Mouse (Mus musculus): ENCODE results near the gene Irf3. TPM values are rescaled to one million over a fixed set of nuclear protein-coding genes. Genes with fewer than 3 reads are reported as not detected.

Irf3 gene
- total RNA-seq, 1 experiment, result 45.9 TPM

DNA sequence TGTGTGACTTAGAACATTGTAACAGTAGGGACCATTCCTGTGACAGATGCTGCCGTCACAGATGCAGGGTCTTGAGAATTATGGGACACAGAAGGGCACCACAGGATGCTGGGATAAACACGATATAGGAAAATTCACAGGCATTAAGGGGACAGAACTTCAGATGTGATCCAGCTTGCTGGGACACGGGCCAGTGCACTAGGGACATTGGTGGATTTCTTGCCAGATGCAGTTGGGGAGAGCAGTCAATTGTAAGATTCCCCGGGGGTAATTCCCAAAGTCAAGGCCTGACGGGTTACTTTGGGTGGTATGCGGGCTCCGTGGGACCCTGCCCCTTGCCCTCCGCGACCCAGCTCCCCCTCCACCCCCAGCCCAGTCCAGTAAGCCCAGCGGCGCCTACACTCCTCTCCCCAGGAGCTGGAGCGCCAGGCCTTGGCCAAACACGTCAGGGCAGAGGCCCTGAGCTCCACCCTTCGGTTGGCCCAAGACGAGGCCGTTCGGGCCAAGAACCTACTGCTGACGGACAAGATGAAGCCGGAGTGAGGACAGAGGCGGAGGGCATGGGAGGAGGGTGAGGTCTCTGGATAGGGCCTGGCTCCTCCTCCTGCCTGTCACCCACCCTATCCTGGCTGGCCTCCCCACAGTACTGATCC lies 40.1 kb upstream of the Irf3 start:
- Histone ChIP-seq H3K36me3 (ENCODE audit: control insufficient read depth, insufficient read depth, low read length, poor library complexity, severe bottlenecking) (peaks cover 32% of the 10 kb centered on the region; the same call in 1 of the 2 replicates), H3K4me3 (ENCODE audit: insufficient read depth in 1 of 2, low read depth in 1 of 2, low read length in 2 of 2, poor library complexity in 1 of 2, severe bottlenecking in 1 of 2) (no peak overlapping the region), H3K4me1 (ENCODE audit: control insufficient read depth in 2 of 2, insufficient read depth in 2 of 2, low read length in 2 of 2, poor library complexity in 1 of 2) (peaks cover 1 to 7% of the 10 kb centered on the region in 2 experiments; a peak in 2 of 4 replicates), H3K27ac (ENCODE audit: insufficient read depth, low read depth, low read length, poor library complexity, severe bottlenecking) (no peak overlapping the region), H3K9me3 (ENCODE audit: control insufficient read depth, insufficient read depth, low read depth, low read length) (no peaks in the 10 kb centered on the region), H3K9ac (ENCODE audit: insufficient read depth, low read depth, low read length, poor library complexity, severe bottlenecking) (no peak overlapping the region)
- in situ Hi-C loops (cut with MboI; ENCODE audit: low sequenced_read_pairs in 2 of 2, unreplicated experiment in 2 of 2), result no loop called here
- no peak for DNase-seq (ENCODE audit: low read depth, low spot score)
- no peak for TF ChIP-seq MAFK (IDR thresholded peaks at IDR 0.05; ENCODE audit: insufficient read depth, low read depth, low read length)
- TF ChIP-seq ZNF384 (IDR thresholded peaks at IDR 0.05; ENCODE audit: low read depth, low read length), result no peak
- TF ChIP-seq CHD2 (IDR thresholded peaks at IDR 0.05; ENCODE audit: low read depth, low read length), result no peak
- TF ChIP-seq HCFC1 (IDR thresholded peaks at IDR 0.05; ENCODE audit: borderline replicate concordance, insufficient read depth, low read length), result no peak
- no peak for TF ChIP-seq ZC3H11A (IDR thresholded peaks at IDR 0.05; ENCODE audit: borderline replicate concordance, low read depth, low read length)

DNA sequence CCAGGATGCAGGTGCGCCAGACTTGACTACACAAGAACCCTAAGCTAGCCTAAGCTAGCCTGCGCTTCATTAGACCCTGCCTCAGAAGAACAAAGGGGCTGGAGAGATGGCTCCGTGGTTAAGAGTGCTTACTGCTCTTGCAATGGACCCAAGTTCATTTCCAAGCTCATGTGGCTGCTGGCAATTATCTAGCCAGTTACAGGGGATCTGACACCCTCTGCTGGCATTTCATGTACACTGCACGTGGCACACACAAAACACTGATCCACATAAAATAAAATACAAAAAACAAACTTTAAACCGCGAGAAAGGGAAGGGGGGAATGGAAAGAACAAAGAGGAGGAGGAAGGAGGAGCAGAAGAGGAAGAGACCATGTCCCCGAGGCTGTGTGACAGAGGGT lies 39.2 kb upstream of the Irf3 start:
- in situ Hi-C loops (cut with MboI; ENCODE audit: low sequenced_read_pairs in 2 of 2, unreplicated experiment in 2 of 2), result no loop called here
- no peak overlapping the region for H3K27ac ChIP-seq (ENCODE audit: insufficient read depth, low read depth, low read length, poor library complexity, severe bottlenecking)
- no peak overlapping the region for H3K9ac ChIP-seq (ENCODE audit: insufficient read depth, low read depth, low read length, poor library complexity, severe bottlenecking)
- no peak overlapping the region for H3K4me3 ChIP-seq (ENCODE audit: insufficient read depth in 1 of 2, low read depth in 1 of 2, low read length in 2 of 2, poor library complexity in 1 of 2, severe bottlenecking in 1 of 2)
- peaks cover 2 to 7% of the 10 kb centered on the region in 2 experiments; a peak in 2 of 4 replicates for H3K4me1 ChIP-seq (ENCODE audit: control insufficient read depth in 2 of 2, insufficient read depth in 2 of 2, low read length in 2 of 2, poor library complexity in 1 of 2)
- TF ChIP-seq ZNF384 (IDR thresholded peaks at IDR 0.05; ENCODE audit: low read depth, low read length) (no peak), ZC3H11A (IDR thresholded peaks at IDR 0.05; ENCODE audit: borderline replicate concordance, low read depth, low read length) (peak; percentile 25; the same call in 1 of the 2 replicates)
- DNase-seq (ENCODE audit: low read depth, low spot score), result no peak
- peaks cover 33% of the 10 kb centered on the region; the same call in 1 of the 2 replicates for H3K36me3 ChIP-seq (ENCODE audit: control insufficient read depth, insufficient read depth, low read length, poor library complexity, severe bottlenecking)
- H3K9me3 ChIP-seq (ENCODE audit: control insufficient read depth, insufficient read depth, low read depth, low read length), result no peaks in the 10 kb centered on the region

DNA sequence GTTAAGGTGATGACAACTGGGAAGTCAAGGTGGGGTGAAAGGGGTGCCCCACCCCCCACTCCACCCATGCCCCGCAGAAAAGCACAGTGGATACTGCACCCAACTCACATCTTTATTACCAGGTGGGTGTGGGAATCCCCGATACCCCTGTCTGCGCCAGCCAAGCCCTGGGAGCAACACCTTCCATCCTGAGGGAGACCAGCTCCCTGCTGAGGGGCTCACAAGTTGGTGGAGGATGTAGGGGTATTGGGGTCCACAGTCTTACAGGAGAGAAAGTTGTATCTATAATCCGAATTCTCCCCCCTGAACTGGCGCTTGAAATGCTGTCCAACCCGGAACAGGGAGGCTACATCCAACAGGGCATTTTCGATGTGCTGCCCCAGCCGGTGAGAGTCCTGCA lies 38.2 kb upstream of the Irf3 start:
- in situ Hi-C loops (cut with MboI; ENCODE audit: low sequenced_read_pairs in 2 of 2, unreplicated experiment in 2 of 2), result no loop called here

GRCm38 (mm10) chr7:44959874-44960511 lies 37.5 kb upstream of the Irf3 start:
- in situ Hi-C loops (cut with MboI; ENCODE audit: low sequenced_read_pairs in 2 of 2, unreplicated experiment in 2 of 2), result no loop called here
- Histone ChIP-seq H3K4me1 (ENCODE audit: control insufficient read depth in 2 of 2, insufficient read depth in 2 of 2, low read length in 2 of 2, poor library complexity in 1 of 2) (peaks cover 2 to 3% of the 10 kb centered on the region in 2 experiments; a peak in 2 of 4 replicates), H3K27ac (ENCODE audit: insufficient read depth, low read depth, low read length, poor library complexity, severe bottlenecking) (no peak overlapping the region), H3K9ac (ENCODE audit: insufficient read depth, low read depth, low read length, poor library complexity, severe bottlenecking) (no peak overlapping the region), H3K36me3 (ENCODE audit: control insufficient read depth, insufficient read depth, low read length, poor library complexity, severe bottlenecking) (peaks cover 41% of the 10 kb centered on the region), H3K4me3 (ENCODE audit: insufficient read depth in 1 of 2, low read depth in 1 of 2, low read length in 2 of 2, poor library complexity in 1 of 2, severe bottlenecking in 1 of 2) (no peak overlapping the region), H3K9me3 (ENCODE audit: control insufficient read depth, insufficient read depth, low read depth, low read length) (no peaks in the 10 kb centered on the region)
- TF ChIP-seq ZC3H11A (IDR thresholded peaks at IDR 0.05; ENCODE audit: borderline replicate concordance, low read depth, low read length) (no peak), CHD2 (IDR thresholded peaks at IDR 0.05; ENCODE audit: low read depth, low read length) (no peak), MAFK (IDR thresholded peaks at IDR 0.05; ENCODE audit: insufficient read depth, low read depth, low read length) (no peak), ZNF384 (IDR thresholded peaks at IDR 0.05; ENCODE audit: low read depth, low read length) (no peak), HCFC1 (IDR thresholded peaks at IDR 0.05; ENCODE audit: borderline replicate concordance, insufficient read depth, low read length) (no peak)
- no peak for DNase-seq (ENCODE audit: low read depth, low spot score)

More for the DNA sequence above, 38.2 kb upstream of the Irf3 start:
- Histone ChIP-seq H3K36me3 (ENCODE audit: control insufficient read depth, insufficient read depth, low read length, poor library complexity, severe bottlenecking) (peaks cover 38% of the 10 kb centered on the region; the same call in 1 of the 2 replicates), H3K9ac (ENCODE audit: insufficient read depth, low read depth, low read length, poor library complexity, severe bottlenecking) (no peak overlapping the region), H3K27ac (ENCODE audit: insufficient read depth, low read depth, low read length, poor library complexity, severe bottlenecking) (no peak overlapping the region), H3K4me3 (ENCODE audit: insufficient read depth in 1 of 2, low read depth in 1 of 2, low read length in 2 of 2, poor library complexity in 1 of 2, severe bottlenecking in 1 of 2) (no peak overlapping the region), H3K9me3 (ENCODE audit: control insufficient read depth, insufficient read depth, low read depth, low read length) (no peaks in the 10 kb centered on the region), H3K4me1 (ENCODE audit: control insufficient read depth in 2 of 2, insufficient read depth in 2 of 2, low read length in 2 of 2, poor library complexity in 1 of 2) (peaks cover 2 to 3% of the 10 kb centered on the region in 2 experiments; a peak in 2 of 4 replicates)
- TF ChIP-seq ZNF384 (IDR thresholded peaks at IDR 0.05; ENCODE audit: low read depth, low read length), result no peak
- TF ChIP-seq HCFC1 (IDR thresholded peaks at IDR 0.05; ENCODE audit: borderline replicate concordance, insufficient read depth, low read length), result no peak
- no peak for TF ChIP-seq CHD2 (IDR thresholded peaks at IDR 0.05; ENCODE audit: low read depth, low read length)
- no peak for TF ChIP-seq MAFK (IDR thresholded peaks at IDR 0.05; ENCODE audit: insufficient read depth, low read depth, low read length)
- TF ChIP-seq ZC3H11A (IDR thresholded peaks at IDR 0.05; ENCODE audit: borderline replicate concordance, low read depth, low read length), result no peak
- DNase-seq (ENCODE audit: low read depth, low spot score), result no peak
